Comparison of ENCODE assay signal across 8 mouse cellular contexts in the genomic region with DNA sequence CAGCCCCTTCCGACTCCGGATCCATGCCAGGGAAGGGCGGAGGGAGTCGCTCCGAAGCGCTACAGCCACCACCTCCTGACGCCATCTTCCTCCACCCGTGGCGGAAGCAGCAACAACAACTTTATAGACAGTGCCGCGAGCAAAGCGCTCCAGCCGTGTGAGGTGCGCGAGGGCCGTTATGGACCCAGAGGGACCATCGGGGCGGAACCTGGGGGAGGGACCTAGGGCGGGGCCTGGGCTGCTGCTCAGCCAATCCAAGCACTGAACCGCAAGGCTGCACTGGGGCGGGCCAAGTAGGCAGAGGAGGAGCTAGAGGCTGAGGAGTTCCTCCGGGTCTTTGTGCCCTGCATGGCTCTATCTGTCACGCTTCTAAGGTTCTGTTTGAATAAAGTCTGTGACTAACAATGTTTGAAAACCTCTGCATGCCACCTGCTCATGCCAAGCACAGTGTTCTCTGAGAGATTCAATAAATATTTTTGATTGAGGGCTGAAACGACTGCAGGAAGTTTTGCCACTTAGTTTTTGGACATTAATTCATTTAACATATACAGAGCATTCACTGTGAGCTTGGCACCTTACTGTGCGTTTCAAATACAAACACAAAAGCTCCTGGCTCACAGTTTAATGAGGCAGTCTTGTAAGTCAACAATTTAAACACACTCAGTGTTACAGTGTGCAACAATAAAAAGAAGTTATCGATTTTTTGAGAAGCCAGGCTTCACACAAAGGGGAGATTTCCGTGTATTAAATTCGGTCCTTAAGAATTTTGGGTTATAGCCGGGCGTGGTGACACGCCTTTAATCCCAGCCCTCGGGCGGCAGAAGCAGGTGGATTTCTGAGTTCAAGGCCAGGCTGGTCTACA. TPM values are rescaled to one million over a fixed set of nuclear protein-coding genes. Genes with fewer than 3 reads are reported as not detected.
A peak's percentile ranks its signal among the peaks of the same experiment; 100 is the strongest.
DNase-seq lines count a peak whose midpoint lies in the region; ATAC-seq and TF ChIP-seq lines count a peak whose summit lies in the region.

No protein-coding gene starts in this region.

- WGBS in forebrain, embryonic 13.5 days: 12% methylated on average over 33 of the region's 33 CpGs
- WGBS in large intestine, adult 2 months: 7% methylated on average over 33 of the region's 33 CpGs
- 12% methylated on average over 33 of the region's 33 CpGs for WGBS in liver, postnatal 0 days (ENCODE audit: insufficient replicate concordance)
- 10% methylated on average over 33 of the region's 33 CpGs for WGBS in neural tube, embryonic 14.5 days

- no peaks in the 10 kb centered on the region for H3K27me3 ChIP-seq in ES-Bruce4 (ENCODE audit: control insufficient read depth, insufficient read depth, low read length, poor library complexity, severe bottlenecking)
- H3K27me3 ChIP-seq in forebrain, embryonic 13.5 days: no peaks in the 10 kb centered on the region
- H3K27me3 ChIP-seq in liver, postnatal 0 days (ENCODE audit: insufficient read depth, low read length): no peaks in the 10 kb centered on the region
- no peaks in the 10 kb centered on the region for H3K27me3 ChIP-seq in neural tube, embryonic 14.5 days (ENCODE audit: control insufficient read depth, insufficient read depth, low read length)

- peak; percentile 95 for ATAC-seq in cerebellum, adult (ENCODE audit: insufficient number of reproducible peaks, low FRiP score, low TSS enrichment)
- ATAC-seq in forebrain, embryonic 13.5 days: peak; percentile 98
- ATAC-seq in liver, postnatal 0 days: peak; percentile 95
- ATAC-seq in neural tube, embryonic 14.5 days (ENCODE audit: low read depth): peak; percentile 98

- peak; percentile 98 for DNase-seq in heart, postnatal 10 days
- DNase-seq in large intestine, adult 2 months (ENCODE audit: low read depth, low spot score): peak; percentile 90
- DNase-seq in liver, postnatal 0 days: peak; percentile 100
- peak; percentile 98 for DNase-seq in testis, postnatal 10 days (ENCODE audit: low spot score)

- H3K36me3 ChIP-seq in ES-Bruce4 (ENCODE audit: control insufficient read depth, insufficient read depth, low read length, poor library complexity, severe bottlenecking): no peaks in the 10 kb centered on the region
- no peaks in the 10 kb centered on the region for H3K36me3 ChIP-seq in forebrain, embryonic 13.5 days (ENCODE audit: poor library complexity, severe bottlenecking)
- H3K36me3 ChIP-seq in liver, postnatal 0 days (replicated peaks; ENCODE audit: insufficient read depth, low read length): 0 out of 2 replicates have a peak, but pooled peaks cover 4% of the 10 kb centered on the region
- no peaks in the 10 kb centered on the region for H3K36me3 ChIP-seq in neural tube, embryonic 14.5 days (ENCODE audit: control insufficient read depth, insufficient read depth, low read length)

- peak overlapping the region; percentile 76 for H3K4me2 ChIP-seq in forebrain, embryonic 13.5 days
- peak overlapping the region; percentile 74 for H3K4me2 ChIP-seq in liver, postnatal 0 days (ENCODE audit: low read depth, low read length)
- H3K4me2 ChIP-seq in neural tube, embryonic 14.5 days (ENCODE audit: low read depth, low read length): peak overlapping the region; percentile 83

- H3K4me1 ChIP-seq in ES-Bruce4 (ENCODE audit: control insufficient read depth, insufficient read depth, low read length): peaks cover 1% of the 10 kb centered on the region
- H3K4me1 ChIP-seq in forebrain, embryonic 13.5 days: peaks cover 53% of the 10 kb centered on the region
- peaks cover 31% of the 10 kb centered on the region for H3K4me1 ChIP-seq in liver, postnatal 0 days (ENCODE audit: insufficient read depth)
- H3K4me1 ChIP-seq in neural tube, embryonic 14.5 days (ENCODE audit: control insufficient read depth, insufficient read depth, low read length): peaks cover 29% of the 10 kb centered on the region

- no peak for TF ChIP-seq POLR2A in ES-Bruce4 (IDR thresholded peaks at IDR 0.05; ENCODE audit: insufficient read depth, low read length)

- H3K4me3 ChIP-seq in ES-Bruce4 (ENCODE audit: low read depth, low read length): peak overlapping the region; percentile 67
- H3K4me3 ChIP-seq in forebrain, embryonic 13.5 days: peak overlapping the region; percentile 83
- H3K4me3 ChIP-seq in liver, postnatal 0 days (ENCODE audit: low read depth, low read length): peak overlapping the region; percentile 80
- H3K4me3 ChIP-seq in neural tube, embryonic 14.5 days (ENCODE audit: low read depth, low read length): peak overlapping the region; percentile 81

- TF ChIP-seq CTCF in ES-Bruce4 (IDR thresholded peaks at IDR 0.05; ENCODE audit: low read depth, low read length): no peak
- TF ChIP-seq CTCF in liver, postnatal 0 days (IDR thresholded peaks at IDR 0.05; ENCODE audit: low read depth): peak; percentile 27; the same call in 1 of the 2 replicates

- no peak overlapping the region for H3K27ac ChIP-seq in ES-Bruce4 (ENCODE audit: insufficient read depth, low read length)
- H3K27ac ChIP-seq in forebrain, embryonic 13.5 days: peak overlapping the region; percentile 88
- peak overlapping the region; percentile 93 for H3K27ac ChIP-seq in liver, postnatal 0 days (ENCODE audit: low read depth)
- H3K27ac ChIP-seq in neural tube, embryonic 14.5 days (ENCODE audit: low read depth, low read length): peak overlapping the region; percentile 92

- no peaks in the 10 kb centered on the region for H3K9me3 ChIP-seq in ES-Bruce4 (replicated peaks; ENCODE audit: control insufficient read depth, insufficient read depth, low read length, poor library complexity, severe bottlenecking)
- no peaks in the 10 kb centered on the region for H3K9me3 ChIP-seq in forebrain, embryonic 13.5 days (replicated peaks)
- H3K9me3 ChIP-seq in liver, postnatal 0 days (ENCODE audit: low read length): no peaks in the 10 kb centered on the region
- no peaks in the 10 kb centered on the region for H3K9me3 ChIP-seq in neural tube, embryonic 14.5 days (ENCODE audit: control insufficient read depth, low read length)

- 0 out of 2 replicates have a peak, but pooled peaks have one; percentile 63 for TF ChIP-seq EP300 in ES-Bruce4 (IDR thresholded peaks at IDR 0.05; ENCODE audit: insufficient read depth, low read depth, low read length)
- TF ChIP-seq EP300 in liver, postnatal 0 days (IDR thresholded peaks at IDR 0.05; ENCODE audit: low read depth): peak; percentile 57; the same call in 1 of the 2 replicates

- H3K9ac ChIP-seq in ES-Bruce4 (ENCODE audit: low read depth, poor library complexity, severe bottlenecking): peak overlapping the region; percentile 61
- peak overlapping the region; percentile 87 for H3K9ac ChIP-seq in forebrain, embryonic 13.5 days
- peak overlapping the region; percentile 86 for H3K9ac ChIP-seq in liver, postnatal 0 days (replicated peaks)
- H3K9ac ChIP-seq in neural tube, embryonic 14.5 days (replicated peaks; ENCODE audit: low read depth, low read length): peak overlapping the region; percentile 83

- intact Hi-C loops in heart, postnatal 10 days (cut with DNase I): loop anchor here (5.0 kb wide), 1 partner anchor 63 kb away; a partner anchor contains a TSS

RNA-seq across cellular contexts. Expression of a gene that starts 1.5 kb away (rescaled TPM):
- polyA plus RNA-seq in ES-Bruce4 (2011; ENCODE audit: insufficient read depth, insufficient read length, low read depth, missing spikeins): 34.7 and 34.8 TPM in 2 replicates
- polyA plus RNA-seq in forebrain, embryonic 13.5 days (2015; fragmentation: Nextera tagmentation; extraction: Ambion mirVana): 120 and 124 TPM in 2 replicates
- total RNA-seq in heart, postnatal 10 days (2021): 10 to 100 TPM; 38.5 to 41.3 TPM
- polyA plus RNA-seq in large intestine, adult 2 months (2012; rRNA removed): 69.7 and 74.5 TPM in 2 replicates
- polyA plus RNA-seq in liver, postnatal 0 days (2015; fragmentation: Nextera tagmentation; extraction: Ambion mirVana): 30.4 and 34.5 TPM in 2 replicates
- polyA plus RNA-seq in neural tube, embryonic 14.5 days (2014; fragmentation: Nextera tagmentation; extraction: Ambion mirVana): 66.7 and 77.4 TPM in 2 replicates

RNA-seq across cellular contexts. Expression of a gene that starts 1.5 kb away (rescaled TPM):
- 30.0 and 37.4 TPM in 2 replicates for polyA plus RNA-seq in ES-Bruce4 (2011; ENCODE audit: insufficient read depth, insufficient read length, low read depth, missing spikeins)
- polyA plus RNA-seq in forebrain, embryonic 13.5 days (2015; fragmentation: Nextera tagmentation; extraction: Ambion mirVana): 126 and 139 TPM in 2 replicates
- 10 to 100 TPM; 84.0 to 85.4 TPM for total RNA-seq in heart, postnatal 10 days (2021)
- 26.0 and 27.1 TPM in 2 replicates for polyA plus RNA-seq in large intestine, adult 2 months (2012; rRNA removed)
- 122 and 133 TPM in 2 replicates for polyA plus RNA-seq in liver, postnatal 0 days (2015; fragmentation: Nextera tagmentation; extraction: Ambion mirVana)
- polyA plus RNA-seq in neural tube, embryonic 14.5 days (2014; fragmentation: Nextera tagmentation; extraction: Ambion mirVana): 66.6 and 81.4 TPM in 2 replicates

RNA-seq across cellular contexts. Expression of a gene that starts 33.1 kb away (rescaled TPM):
- polyA plus RNA-seq in ES-Bruce4 (2011; ENCODE audit: insufficient read depth, insufficient read length, low read depth, missing spikeins): 0.45 and 0.59 TPM in 2 replicates
- 2.4 and 4.1 TPM in 2 replicates for polyA plus RNA-seq in forebrain, embryonic 13.5 days (2015; fragmentation: Nextera tagmentation; extraction: Ambion mirVana)
- 1 to 10 TPM; 5.1 to 5.3 TPM for total RNA-seq in heart, postnatal 10 days (2021)
- 18.1 and 20.4 TPM in 2 replicates for polyA plus RNA-seq in large intestine, adult 2 months (2012; rRNA removed)
- polyA plus RNA-seq in liver, postnatal 0 days (2015; fragmentation: Nextera tagmentation; extraction: Ambion mirVana): 21.6 and 23.4 TPM in 2 replicates
- 0.25 and 0.63 TPM in 2 replicates for polyA plus RNA-seq in neural tube, embryonic 14.5 days (2014; fragmentation: Nextera tagmentation; extraction: Ambion mirVana)

RNA-seq across cellular contexts. Expression of a gene that starts 55.4 kb away (rescaled TPM):
- polyA plus RNA-seq in ES-Bruce4 (2011; ENCODE audit: insufficient read depth, insufficient read length, low read depth, missing spikeins): 0.38 and 0.39 TPM in 2 replicates
- polyA plus RNA-seq in forebrain, embryonic 13.5 days (2015; fragmentation: Nextera tagmentation; extraction: Ambion mirVana): 2.7 and 3.1 TPM in 2 replicates
- total RNA-seq in heart, postnatal 10 days (2021): 1 to 10 TPM in 1 of 2 experiments, under 1 TPM in 1; 0.81 to 1.1 TPM
- polyA plus RNA-seq in large intestine, adult 2 months (2012; rRNA removed): 1.0 and 1.4 TPM in 2 replicates
- 13.4 and 13.7 TPM in 2 replicates for polyA plus RNA-seq in liver, postnatal 0 days (2015; fragmentation: Nextera tagmentation; extraction: Ambion mirVana)
- 8.0 and 8.9 TPM in 2 replicates for polyA plus RNA-seq in neural tube, embryonic 14.5 days (2014; fragmentation: Nextera tagmentation; extraction: Ambion mirVana)
